Mouse (Mus musculus) liver, adult 2 months (tissue): Measurements from ENCODE around the gene Zc3h10.

Experiments
- CTCF ChIP-seq: fragments of 200-500 bp; IDR thresholded peaks from 2 replicates; pipeline ENCODE4 v1.5.1; 2011; ENCODE audit warnings: low read depth, low read length, control low read depth
- POLR2A ChIP-seq: fragments of 200-500 bp; IDR thresholded peaks from 2 replicates; pipeline ENCODE4 v1.6.1; 2011; ENCODE audit warnings: low read length, control low read depth; ENCODE audit not compliant: insufficient read depth; ENCODE audit errors: extremely low read depth

- TF ChIP-seq CTCF = no peak
- TF ChIP-seq POLR2A = no peak
Measured at GRCm38 (mm10) chr10:128492633-128493311, 54.8 kb downstream of the Zc3h10 start.
